20 mouse cellular contexts compared by ENCODE assay signal in the genomic region with DNA sequence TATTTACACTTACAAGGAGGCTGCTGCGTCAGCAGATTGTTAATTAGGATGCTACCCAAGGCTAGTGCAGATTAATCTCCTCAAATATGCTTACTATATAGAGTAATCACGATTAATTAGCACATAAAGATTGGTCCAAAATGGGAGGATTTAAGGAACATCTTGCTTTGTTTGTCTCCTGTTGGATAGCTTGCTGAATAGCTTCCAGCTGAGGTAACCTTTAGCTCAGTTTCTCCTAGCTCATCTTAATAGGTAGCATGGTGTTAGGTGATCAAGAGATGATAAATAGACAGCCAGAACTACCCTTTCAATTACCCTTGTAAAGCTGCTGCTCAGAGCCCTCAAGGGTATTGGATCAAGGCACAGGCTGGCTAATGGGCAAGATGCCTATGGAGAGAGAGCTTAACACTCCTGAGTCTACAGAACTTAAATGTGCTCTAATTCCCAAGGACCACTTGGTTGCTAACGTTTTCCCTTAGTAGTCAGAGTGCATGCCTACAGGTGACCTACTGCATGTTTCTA.
DNase-seq lines count a peak whose midpoint lies in the region; ATAC-seq and TF ChIP-seq lines count a peak whose summit lies in the region.
"Had no signal": no experiment of that assay in that cellular context is flagged by ENCODE, and none has a peak within 500 bp of the region (broad histone marks: within the 10 kb centered on the region; RNA-seq: fewer than 3 reads in every experiment).

No protein-coding gene starts in this region.

- H3K4me1 ChIP-seq in midbrain, embryonic 11.5 days (ENCODE audit: control insufficient read depth, insufficient read depth, low read length), result peaks cover 4% of the 10 kb centered on the region; the same call in 1 of the 2 replicates
- H3K4me1 ChIP-seq in midbrain, embryonic 16.5 days (ENCODE audit: control insufficient read depth, insufficient read depth, low read length), result peaks cover 2% of the 10 kb centered on the region; the same call in 1 of the 2 replicates
- H3K4me1 ChIP-seq in cortical plate, adult 2 months (ENCODE audit: control insufficient read depth, insufficient read depth, low read length), result peaks cover 5% of the 10 kb centered on the region; the same call in 1 of the 2 replicates

- H3K9me3 ChIP-seq in midbrain, embryonic 11.5 days (ENCODE audit: control insufficient read depth, low read length), result no peaks in the 10 kb centered on the region
- H3K9me3 ChIP-seq in midbrain, embryonic 16.5 days (replicated peaks; ENCODE audit: control insufficient read depth, low read length, poor library complexity, severe bottlenecking), result no peaks in the 10 kb centered on the region
- H3K9me3 ChIP-seq: embryonic facial prominence, embryonic 10.5 days; heart, embryonic 13.5 days had no signal

- H3K9ac ChIP-seq in midbrain, embryonic 11.5 days (ENCODE audit: low read length), result no peak overlapping the region
- no peak overlapping the region for H3K9ac ChIP-seq in midbrain, embryonic 16.5 days (ENCODE audit: low read depth, low read length)
- H3K9ac ChIP-seq: forebrain, postnatal 0 days; heart, embryonic 13.5 days; hindbrain, embryonic 14.5 days had no signal

- no peaks in the 10 kb centered on the region for H3K36me3 ChIP-seq in midbrain, embryonic 11.5 days (ENCODE audit: control insufficient read depth, insufficient read depth, low read length)
- H3K36me3 ChIP-seq in midbrain, embryonic 16.5 days (ENCODE audit: control insufficient read depth, insufficient read depth, low read length), result no peaks in the 10 kb centered on the region
- H3K36me3 ChIP-seq: embryonic facial prominence, embryonic 10.5 days; heart, embryonic 13.5 days had no signal

- no peak overlapping the region for H3K4me3 ChIP-seq in midbrain, embryonic 11.5 days (ENCODE audit: low read depth, low read length)
- H3K4me3 ChIP-seq in midbrain, embryonic 16.5 days (ENCODE audit: low read depth, low read length), result no peak overlapping the region
- no peak overlapping the region for H3K4me3 ChIP-seq in cortical plate, adult 2 months (ENCODE audit: insufficient read depth, low read length)
- H3K4me3 ChIP-seq: embryonic facial prominence, embryonic 10.5 days; gastrocnemius, adult 2 months; heart, embryonic 13.5 days had no signal

- 65% methylated on average over 3 of the region's 3 CpGs for WGBS in midbrain, embryonic 11.5 days
- 66% methylated on average over 3 of the region's 3 CpGs for whole genome bisulfite sequencing in midbrain, embryonic 16.5 days

- H3K27me3 ChIP-seq in midbrain, embryonic 11.5 days (ENCODE audit: control insufficient read depth, insufficient read depth, low read length), result no peaks in the 10 kb centered on the region
- no peaks in the 10 kb centered on the region for H3K27me3 ChIP-seq in midbrain, embryonic 16.5 days (ENCODE audit: control insufficient read depth, insufficient read depth, low read depth, low read length)
- H3K27me3 ChIP-seq: CH12.LX; heart, embryonic 13.5 days had no signal

- intact Hi-C loops in heart, postnatal 36 days (cut with DNase I), result no loop called here

- no peak for TF ChIP-seq CTCF in cortical plate, adult 2 months (IDR thresholded peaks at IDR 0.05; ENCODE audit: extremely low read depth, insufficient read depth, low read length)

- no peak overlapping the region for H3K4me2 ChIP-seq in midbrain, embryonic 11.5 days
- no peak overlapping the region for H3K4me2 ChIP-seq in midbrain, embryonic 16.5 days (ENCODE audit: low read length)
- H3K4me2 ChIP-seq: heart, embryonic 13.5 days; hindbrain, embryonic 14.5 days had no signal

- TF ChIP-seq POLR2A in cortical plate, adult 2 months (IDR thresholded peaks at IDR 0.05; ENCODE audit: extremely low read depth, insufficient read depth, low read length), result no peak

- no peak overlapping the region for H3K27ac ChIP-seq in midbrain, embryonic 11.5 days (ENCODE audit: low read depth, low read length)
- H3K27ac ChIP-seq in midbrain, embryonic 16.5 days (ENCODE audit: low read length), result no peak overlapping the region
- H3K27ac ChIP-seq in cortical plate, adult 2 months (ENCODE audit: insufficient read depth, low read length), result peak overlapping the region; percentile 88
- H3K27ac ChIP-seq: embryonic facial prominence, embryonic 10.5 days; gastrocnemius, adult 2 months; hindbrain, embryonic 14.5 days had no signal

- DNase-seq in heart, adult 11 months, result peak; percentile 39
- no peak for DNase-seq in heart, postnatal 36 days
- peak; percentile 53 for DNase-seq in midbrain, embryonic 11.5 days (ENCODE audit: low spot score, missing footprints)
- no peak for DNase-seq in kidney, adult 11 months
- DNase-seq: adrenal gland, postnatal 14 days; cerebellum, adult 18-20 months; cerebellum, adult 9-11 months; cerebellum, postnatal 36 days; forebrain, postnatal 0 days; gastrocnemius, adult 2 months; gastrocnemius, postnatal 25 days; heart, postnatal 4 days had no signal

- ATAC-seq in midbrain, embryonic 11.5 days (ENCODE audit: low FRiP score), result peak; percentile 38; the same call in 1 of the 2 replicates
- no peak for ATAC-seq in midbrain, embryonic 16.5 days
- ATAC-seq: activated CD4-positive, CD25-positive, alpha-beta regulatory T cell, adult 4 months; forebrain, postnatal 0 days; Patski had no signal

Comparison
In these comparisons a context has a peak if more than half of its experiments do, and no peak if none do; other contexts are left out.
1. DNase-seq: peak in heart, adult 11 months (single experiment) and midbrain, embryonic 11.5 days (single experiment); none in heart, postnatal 36 days (0 of 2) and kidney, adult 11 months (single experiment).